Mouse (Mus musculus): ENCODE results near the gene Taf1b. TPM values are rescaled to one million over a fixed set of nuclear protein-coding genes. Genes with fewer than 3 reads are reported as not detected.

Taf1b gene
- polyA plus RNA-seq, 1 experiment from 2014 or later = 34.1 TPM

- no peaks in the 10 kb centered on the region; the same call in 1 of the 2 replicates for H3K36me3 ChIP-seq
- no peaks in the 10 kb centered on the region for H3K27me3 ChIP-seq
- H3K4me3 ChIP-seq = no peak overlapping the region
- H3K4me2 ChIP-seq = no peak overlapping the region
- H3K4me1 ChIP-seq (replicated peaks) = no peaks in the 10 kb centered on the region
- 90% methylated on average over 7 of the region's 7 CpGs for WGBS
- H3K9me3 ChIP-seq = no peaks in the 10 kb centered on the region
- no peak overlapping the region for H3K27ac ChIP-seq (replicated peaks)
- no peak overlapping the region for H3K9ac ChIP-seq
- ATAC-seq (ENCODE audit: low FRiP score, low read depth) = no peak
Measured at GRCm38 (mm10) chr12:24563395-24563960, 65.3 kb downstream of the Taf1b start.

- Histone ChIP-seq H3K9me3 (no peaks in the 10 kb centered on the region), H3K4me1 (replicated peaks) (no peaks in the 10 kb centered on the region), H3K9ac (no peak overlapping the region), H3K27me3 (peaks cover 3% of the 10 kb centered on the region), H3K4me2 (no peak overlapping the region), H3K36me3 (no peaks in the 10 kb centered on the region), H3K27ac (replicated peaks) (no peak overlapping the region), H3K4me3 (no peak overlapping the region)
- WGBS = 81% methylated on average over 6 of the region's 6 CpGs
- ATAC-seq (ENCODE audit: low FRiP score, low read depth) = no peak
Measured at GRCm38 (mm10) chr12:24565311-24565710, 67.2 kb downstream of the Taf1b start.

- Histone ChIP-seq H3K4me3 (no peak overlapping the region), H3K27me3 (peaks cover 14% of the 10 kb centered on the region), H3K36me3 (no peaks in the 10 kb centered on the region), H3K4me2 (no peak overlapping the region), H3K27ac (replicated peaks) (no peak overlapping the region), H3K4me1 (replicated peaks) (peaks cover 4% of the 10 kb centered on the region), H3K9ac (no peak overlapping the region), H3K9me3 (no peaks in the 10 kb centered on the region)
- WGBS = 78% methylated on average over 3 of the region's 3 CpGs
- ATAC-seq (ENCODE audit: low FRiP score, low read depth) = no peak
Measured at GRCm38 (mm10) chr12:24567606-24568005, 69.4 kb downstream of the Taf1b start.

- Histone ChIP-seq H3K27ac (replicated peaks) (no peak within 1 kb of the TSS), H3K4me1 (replicated peaks) (peaks cover 4% of the 10 kb centered on the region), H3K9ac (peak within 1 kb of the TSS; percentile 51), H3K4me2 (peak within 1 kb of the TSS; percentile 87), H3K27me3 (peaks cover 26% of the 10 kb centered on the region), H3K4me3 (peak within 1 kb of the TSS; percentile 57), H3K36me3 (no peaks in the 10 kb centered on the region), H3K9me3 (no peaks in the 10 kb centered on the region)
- WGBS = 3% methylated on average over 60 of the region's 64 CpGs
- ATAC-seq (ENCODE audit: low FRiP score, low read depth) = peak; percentile 99
Measured at GRCm38 (mm10) chr12:24571523-24572392, 73.6 kb downstream of the Taf1b start, which contains the start of gene Grhl1. TSS of gene Grhl1 (plus strand) at chr12:24572283.

GRCm38 (mm10) chr12:24572421-24573274, 74.5 kb downstream of the Taf1b start:
- H3K9me3 ChIP-seq = no peaks in the 10 kb centered on the region
- no peak overlapping the region for H3K27ac ChIP-seq (replicated peaks)
- ATAC-seq (ENCODE audit: low FRiP score, low read depth) = peak; percentile 14; the same call in 1 of the 2 replicates
- peak overlapping the region; percentile 87 for H3K4me2 ChIP-seq
- peak overlapping the region; percentile 57 for H3K4me3 ChIP-seq
- peaks cover 26% of the 10 kb centered on the region for H3K27me3 ChIP-seq
- H3K4me1 ChIP-seq (replicated peaks) = peaks cover 4% of the 10 kb centered on the region
- peak overlapping the region; percentile 51 for H3K9ac ChIP-seq
- no peaks in the 10 kb centered on the region for H3K36me3 ChIP-seq
- WGBS = 7% methylated on average over 41 of the region's 48 CpGs

GRCm38 (mm10) chr12:24573275-24573580, 75.1 kb downstream of the Taf1b start:
- ATAC-seq (ENCODE audit: low FRiP score, low read depth) = no peak
- no peak overlapping the region for H3K27ac ChIP-seq (replicated peaks)
- WGBS = 64% methylated on average over 3 of the region's 3 CpGs
- H3K4me3 ChIP-seq = 0 out of 2 replicates have a peak overlapping the region, but pooled peaks have one; percentile 57
- no peak overlapping the region for H3K4me2 ChIP-seq
- H3K9me3 ChIP-seq = no peaks in the 10 kb centered on the region
- H3K36me3 ChIP-seq = no peaks in the 10 kb centered on the region
- H3K27me3 ChIP-seq = peaks cover 26% of the 10 kb centered on the region
- H3K9ac ChIP-seq = no peak overlapping the region
- peaks cover 4% of the 10 kb centered on the region for H3K4me1 ChIP-seq (replicated peaks)

- no peaks in the 10 kb centered on the region for H3K9me3 ChIP-seq
- H3K27ac ChIP-seq (replicated peaks) = no peak overlapping the region
- no peak for ATAC-seq (ENCODE audit: low FRiP score, low read depth)
- peaks cover 26% of the 10 kb centered on the region for H3K27me3 ChIP-seq
- H3K4me2 ChIP-seq = no peak overlapping the region
- H3K36me3 ChIP-seq = no peaks in the 10 kb centered on the region
- H3K4me1 ChIP-seq (replicated peaks) = peaks cover 4% of the 10 kb centered on the region
- H3K9ac ChIP-seq = no peak overlapping the region
- no peak overlapping the region for H3K4me3 ChIP-seq
- 63% methylated on average over 7 of the region's 7 CpGs for WGBS
Measured at GRCm38 (mm10) chr12:24574870-24575269, 76.7 kb downstream of the Taf1b start.

- Histone ChIP-seq H3K27me3 (no peaks in the 10 kb centered on the region), H3K4me1 (replicated peaks) (no peaks in the 10 kb centered on the region), H3K9me3 (no peaks in the 10 kb centered on the region), H3K4me2 (no peak overlapping the region), H3K36me3 (no peaks in the 10 kb centered on the region), H3K27ac (replicated peaks) (no peak overlapping the region), H3K4me3 (no peak overlapping the region), H3K9ac (no peak overlapping the region)
- no peak for ATAC-seq (ENCODE audit: low FRiP score, low read depth)
- 78% methylated on average over 1 of the region's 1 CpGs for WGBS
Measured at GRCm38 (mm10) chr12:24580452-24580851, 82.3 kb downstream of the Taf1b start.

GRCm38 (mm10) chr12:24580996-24581683, 83.0 kb downstream of the Taf1b start:
- no peaks in the 10 kb centered on the region for H3K4me1 ChIP-seq (replicated peaks)
- H3K4me3 ChIP-seq = no peak overlapping the region
- no peaks in the 10 kb centered on the region for H3K36me3 ChIP-seq
- H3K9ac ChIP-seq = no peak overlapping the region
- no peaks in the 10 kb centered on the region for H3K9me3 ChIP-seq
- H3K27ac ChIP-seq (replicated peaks) = no peak overlapping the region
- no peaks in the 10 kb centered on the region for H3K27me3 ChIP-seq
- WGBS = 49% methylated on average over 14 of the region's 14 CpGs
- ATAC-seq (ENCODE audit: low FRiP score, low read depth) = peak; percentile 76
- no peak overlapping the region for H3K4me2 ChIP-seq

- no peaks in the 10 kb centered on the region for H3K36me3 ChIP-seq
- H3K27ac ChIP-seq (replicated peaks) = no peak overlapping the region
- no peak overlapping the region for H3K4me2 ChIP-seq
- no peak overlapping the region for H3K4me3 ChIP-seq
- no peaks in the 10 kb centered on the region for H3K27me3 ChIP-seq
- H3K9ac ChIP-seq = no peak overlapping the region
- WGBS = 81% methylated on average over 3 of the region's 3 CpGs
- no peaks in the 10 kb centered on the region for H3K4me1 ChIP-seq (replicated peaks)
- no peak for ATAC-seq (ENCODE audit: low FRiP score, low read depth)
- no peaks in the 10 kb centered on the region for H3K9me3 ChIP-seq
Measured at GRCm38 (mm10) chr12:24583653-24584052, 85.5 kb downstream of the Taf1b start.

- WGBS = 80% methylated on average over 8 of the region's 8 CpGs
- Histone ChIP-seq H3K27ac (replicated peaks) (no peak overlapping the region), H3K4me2 (no peak overlapping the region), H3K9ac (no peak overlapping the region), H3K4me3 (no peak overlapping the region), H3K4me1 (replicated peaks) (no peaks in the 10 kb centered on the region), H3K36me3 (no peaks in the 10 kb centered on the region), H3K27me3 (no peaks in the 10 kb centered on the region), H3K9me3 (no peaks in the 10 kb centered on the region)
- ATAC-seq (ENCODE audit: low FRiP score, low read depth) = peak; percentile 59; the same call in 1 of the 2 replicates
Measured at GRCm38 (mm10) chr12:24584835-24585234, 86.7 kb downstream of the Taf1b start.

Data from hindbrain, embryonic 15.5 days (tissue).